Mouse (Mus musculus) kidney, adult 8-10 months (tissue): ENCODE measurements at regions not wholly inside any gene's neighbourhood (a gene's known extent, or its start where the extent isn't known, plus 50 kb on each side); places are given as distances from the start of the nearest gene placed in this dataset.

ENCODE experiments used
- DNase-seq, 2 experiments: peaks; one replicate each; pipeline ENCODE4 v3.0.0; 2022

DNA sequence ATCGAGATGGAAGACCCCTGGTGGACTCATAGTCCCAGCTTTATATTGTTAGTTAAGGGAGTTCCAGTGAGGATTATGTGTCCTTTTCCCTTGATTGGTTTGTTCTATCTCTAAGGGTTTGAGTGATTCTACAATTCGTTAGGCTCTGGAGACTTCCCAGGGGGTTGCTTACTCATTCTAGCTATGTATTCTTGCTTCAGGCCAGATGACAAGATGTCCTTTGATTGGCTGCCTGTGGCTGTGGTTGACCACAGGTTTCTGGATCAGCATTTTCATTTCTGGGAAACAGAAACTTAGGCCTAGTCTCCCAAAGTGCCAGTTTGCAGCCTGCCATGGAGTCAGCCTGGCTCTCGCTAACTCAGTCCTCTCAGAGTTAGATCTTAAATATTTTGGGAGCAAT is 119.3 kb upstream of the H2al1n start:
- no peak for DNase-seq

DNA sequence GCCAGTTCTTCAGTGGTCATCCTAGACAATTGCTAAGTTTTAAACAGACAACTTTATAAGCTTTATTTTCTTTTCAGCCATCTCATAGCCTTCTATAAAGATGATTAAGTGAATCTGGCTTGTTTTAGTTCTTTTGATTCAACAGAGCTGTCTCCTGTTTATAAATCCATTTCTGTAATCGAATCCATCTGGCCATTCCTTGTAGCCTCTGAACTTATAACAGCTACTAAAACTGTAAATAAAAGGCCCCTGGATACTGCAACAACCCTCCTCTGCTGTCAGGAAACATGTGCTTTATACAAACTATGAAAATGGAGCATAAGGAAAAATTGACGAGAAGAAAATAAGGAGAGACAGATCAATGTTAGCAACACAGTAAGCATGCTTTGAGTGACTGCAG is 77.4 kb upstream of the H2al1n start:
- no peak for DNase-seq

DNA sequence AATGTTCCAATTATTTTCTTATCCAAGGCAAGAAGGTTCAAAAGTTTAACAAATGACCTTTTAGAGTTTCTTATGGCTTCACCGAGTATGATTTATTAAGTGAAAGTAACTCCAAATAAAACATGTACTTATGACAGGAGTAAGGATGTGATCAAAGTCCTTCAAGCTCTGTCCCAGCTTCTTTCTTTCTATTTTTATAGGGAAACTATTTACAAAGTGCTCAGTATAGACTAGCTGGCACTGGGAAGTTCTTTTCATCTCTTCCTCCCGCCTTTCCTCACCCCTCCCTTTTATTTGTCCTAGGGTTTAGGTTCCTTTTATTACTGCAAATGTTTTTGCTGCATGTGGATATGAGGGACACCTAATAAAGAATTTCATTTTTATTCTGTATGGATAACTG is 76.3 kb upstream of the H2al1n start:
- DNase-seq, result no peak

DNA sequence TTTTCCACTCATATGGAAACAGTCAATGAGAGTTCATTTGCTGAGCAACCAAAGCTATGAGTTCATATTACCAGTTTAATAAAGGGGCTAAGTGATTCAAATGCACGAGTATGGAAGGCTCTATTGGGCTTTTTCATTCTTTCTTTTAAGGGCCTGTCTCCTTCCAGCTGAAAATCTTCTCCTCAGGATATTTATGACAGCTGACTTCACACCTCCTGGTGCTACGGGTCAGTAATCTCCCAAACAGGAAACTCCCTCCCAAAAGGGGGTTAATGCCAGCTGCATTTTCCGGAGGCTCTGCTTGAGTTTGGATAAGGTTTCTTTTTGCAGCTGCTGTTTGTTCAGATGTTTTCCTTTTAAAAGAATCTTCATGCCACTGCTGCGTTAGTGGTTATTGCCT is 72.5 kb upstream of the H2al1n start:
- peak in 1 of 2 experiments; percentile 1 for DNase-seq
